Mouse (Mus musculus) naive thymus-derived CD4-positive, alpha-beta T cell, adult 2 months (primary cell): ENCODE data around the gene T2.
"Not testable (repeated sequence)": the region's sequence is repeated elsewhere in the genome, so short reads cannot be mapped to it uniquely, and the experiment has no call there.

Experiments used
- DNase-seq: peaks from one replicate; pipeline ENCODE4 v3.0.0-alpha.2; 2011; ENCODE audit warnings: low read depth

Gene T2

DNA sequence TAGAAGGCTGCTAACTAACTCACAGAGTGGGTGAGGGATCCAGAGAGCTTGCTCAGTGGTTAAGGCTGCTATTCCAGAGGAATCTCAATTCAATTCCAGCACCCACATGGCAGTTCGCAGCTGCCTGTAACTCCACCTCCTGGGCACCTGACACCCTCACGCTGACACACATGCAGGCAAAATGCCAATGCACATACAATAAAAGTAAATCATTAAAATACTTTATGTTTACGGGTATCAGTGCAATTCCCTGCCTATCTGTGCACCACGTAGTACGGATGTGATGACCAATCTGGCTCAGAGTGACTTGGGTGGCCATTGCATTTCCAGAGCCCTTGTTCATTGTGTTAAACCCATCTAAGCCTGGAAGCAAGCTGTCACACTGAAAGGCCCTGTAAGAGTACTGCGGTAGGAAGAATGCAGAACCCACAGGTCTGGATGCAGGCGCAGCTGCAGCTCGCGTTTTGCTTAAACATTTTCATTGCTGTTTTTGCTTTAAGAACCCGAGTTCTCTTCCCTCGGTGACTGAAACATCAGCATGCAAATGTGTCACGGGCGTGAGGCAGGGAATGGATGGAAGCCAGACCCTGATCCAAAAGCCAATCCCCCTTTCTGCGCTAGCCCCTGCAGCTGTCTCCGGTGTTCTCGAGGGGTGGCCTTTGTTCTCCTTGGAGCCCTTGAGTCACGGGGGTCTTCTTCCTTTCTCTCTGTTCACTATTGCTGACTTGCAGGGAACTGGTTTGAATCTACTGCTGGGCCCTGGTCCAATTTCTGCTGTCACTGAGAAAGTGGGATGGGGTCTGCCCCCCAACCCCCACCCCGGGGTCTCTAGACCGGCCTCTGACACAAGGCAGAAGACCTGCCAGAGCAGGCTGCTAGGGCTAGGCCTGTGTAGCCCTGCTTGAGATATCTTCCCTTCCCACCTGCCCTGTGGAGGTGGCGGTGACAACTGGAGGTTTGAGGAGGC is 12.0 kb downstream of the T2 start:
- DNase-seq, result no peak

DNA sequence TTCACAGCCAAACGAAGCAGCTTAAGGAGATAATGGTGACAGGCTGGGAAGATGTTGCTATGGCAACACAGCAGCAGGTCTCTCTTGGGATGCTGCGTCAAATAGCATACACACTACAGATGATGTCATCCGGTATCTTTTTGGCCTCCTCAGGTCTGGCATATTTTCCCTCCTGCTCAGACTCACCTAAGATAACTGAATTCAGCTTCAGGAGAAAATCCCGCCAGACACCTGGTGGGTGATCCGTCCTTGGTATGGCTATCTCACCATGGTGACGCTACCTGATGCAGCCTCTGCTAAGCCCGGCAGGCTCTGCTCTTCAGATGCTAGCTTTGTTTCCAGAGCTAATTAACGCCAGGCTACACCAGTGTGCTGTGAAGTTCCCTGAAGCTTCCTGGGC is 12.8 kb downstream of the T2 start:
- no peak for DNase-seq

- no peak for DNase-seq
These were observed 13.4 kb downstream of the T2 start for GRCm38 (mm10) chr17:8369171-8369570.

DNA sequence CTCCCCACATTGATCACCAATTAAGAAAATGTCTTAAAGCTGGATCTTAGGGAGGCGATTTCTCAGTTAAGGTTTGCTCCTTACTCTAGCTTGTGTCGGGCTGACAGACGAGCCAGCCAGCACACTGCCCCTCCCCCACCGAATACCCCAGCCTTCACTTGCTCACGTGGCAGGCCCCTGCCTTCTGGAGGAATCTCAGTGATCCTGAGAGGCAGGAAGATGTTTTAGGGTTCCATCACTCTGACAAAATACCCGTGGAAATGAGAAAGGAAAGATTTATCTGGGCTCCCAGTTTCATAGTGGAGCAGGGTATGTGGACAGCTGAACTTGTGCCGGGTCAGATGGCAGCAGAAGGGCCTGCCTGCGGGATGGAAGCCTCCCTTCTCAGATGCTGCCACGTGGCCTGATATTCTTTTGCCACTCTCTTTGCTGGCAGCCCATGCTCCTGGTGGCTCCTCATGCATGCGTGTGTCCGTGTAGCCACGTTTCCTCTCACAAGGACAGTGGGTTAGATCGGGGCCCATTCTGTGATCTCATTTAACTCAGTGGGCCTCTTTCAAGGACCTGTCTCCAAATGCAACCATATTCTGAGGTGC is 14.9 kb downstream of the T2 start:
- no peak for DNase-seq

DNA sequence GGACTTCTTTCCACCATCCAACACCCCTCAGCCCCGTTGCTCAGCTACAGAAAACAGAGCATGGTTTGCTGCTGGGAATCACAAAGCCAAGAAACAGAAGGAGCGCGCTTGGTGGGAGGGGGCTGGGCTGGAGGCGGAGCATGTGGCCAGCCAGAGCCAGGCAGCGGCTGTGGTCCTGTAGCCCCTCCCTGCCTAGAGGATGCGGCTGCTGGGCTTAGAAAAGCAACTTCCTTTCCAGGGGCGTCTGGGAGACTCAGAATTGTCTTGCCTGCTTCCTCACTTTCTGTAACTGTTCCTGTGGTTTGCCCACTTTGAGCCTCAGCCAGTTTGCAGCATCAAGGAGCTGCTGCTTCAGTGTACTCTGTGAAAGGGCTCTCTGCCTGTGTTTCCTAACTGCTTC is 16.0 kb downstream of the T2 start:
- DNase-seq, result peak; percentile 76

DNA sequence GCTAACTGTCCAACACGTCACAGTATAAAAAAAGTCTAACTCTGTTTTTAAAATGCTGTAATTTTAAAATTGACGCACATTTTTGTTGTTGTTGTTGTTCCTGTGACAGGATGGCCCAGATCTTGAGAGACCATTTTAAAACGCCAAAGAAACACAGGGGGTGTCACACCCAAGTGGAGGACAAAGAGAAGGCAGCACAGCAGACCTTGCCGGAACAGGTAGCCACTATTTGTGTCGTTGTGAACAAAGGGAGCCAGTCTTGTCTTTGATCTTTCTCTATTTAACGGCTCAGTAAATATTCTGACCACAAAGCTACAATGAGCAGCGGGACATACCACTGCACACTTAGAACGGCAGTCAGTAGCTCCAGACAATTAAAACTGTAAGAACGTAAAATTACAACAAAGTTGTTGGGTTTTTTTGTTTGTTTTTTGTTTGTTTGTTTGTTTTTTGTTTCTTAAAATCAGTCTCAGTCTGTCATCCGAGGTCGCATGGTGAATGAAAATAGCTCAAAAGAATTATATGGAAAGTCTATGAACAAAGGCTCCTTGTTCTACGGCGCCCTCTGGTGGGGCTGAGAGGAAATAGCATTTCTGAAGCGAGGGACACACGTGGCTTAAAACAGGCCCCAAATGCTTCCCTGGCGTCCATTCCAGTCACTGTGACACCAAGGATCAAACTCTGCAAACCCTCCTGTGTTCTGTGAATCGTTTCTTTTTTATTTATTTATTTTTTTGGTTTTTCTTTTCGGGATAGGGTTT is 16.7 kb downstream of the T2 start:
- peak; percentile 88 for DNase-seq

DNA sequence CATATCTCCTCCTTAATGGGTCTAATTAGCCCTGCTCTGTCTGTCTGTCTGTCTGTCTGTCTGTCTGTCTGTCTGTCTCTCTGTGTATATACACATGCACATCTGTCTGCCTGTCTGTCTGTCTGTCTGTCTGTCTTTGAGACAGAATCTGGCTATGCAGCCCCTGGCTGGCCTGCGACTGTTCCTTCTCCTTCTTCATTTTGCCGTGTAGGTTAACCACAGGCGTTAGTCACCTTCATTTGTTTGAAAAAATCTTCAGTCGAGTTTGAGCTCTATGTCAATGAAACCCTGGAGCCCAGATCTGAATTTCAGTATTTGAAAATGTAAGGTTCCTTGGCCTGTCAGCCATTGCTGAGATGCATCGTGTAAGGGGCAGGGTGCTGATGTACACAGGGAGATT is 21.5 kb downstream of the T2 start:
- no peak for DNase-seq

- no peak for DNase-seq
These were observed 29.6 kb downstream of the T2 start for GRCm38 (mm10) chr17:8385441-8385840.

DNA sequence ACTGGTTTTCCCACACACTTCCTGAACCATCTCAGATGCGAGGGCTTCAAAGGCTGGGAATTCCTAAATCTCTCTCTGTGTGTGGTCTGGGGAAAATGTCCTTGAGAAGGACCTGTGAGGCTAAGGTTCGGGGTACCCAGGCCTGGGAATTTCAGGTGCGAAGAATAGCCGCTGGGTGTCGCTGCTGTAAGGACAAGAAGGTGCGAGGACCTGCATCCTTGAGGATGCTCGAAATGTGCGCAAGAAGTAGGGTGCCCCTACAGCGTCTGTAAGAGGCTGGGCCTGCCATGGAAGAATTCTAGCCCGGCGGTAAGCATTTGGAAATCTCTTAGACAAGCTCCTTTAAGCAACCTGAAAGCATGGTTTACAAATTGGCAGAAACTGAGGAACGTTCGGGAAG is 32.7 kb downstream of the T2 start:
- DNase-seq, result peak; percentile 64

GRCm38 (mm10) chr17:8388990-8389789 is 33.4 kb downstream of the T2 start:
- peak; percentile 80 for DNase-seq

DNA sequence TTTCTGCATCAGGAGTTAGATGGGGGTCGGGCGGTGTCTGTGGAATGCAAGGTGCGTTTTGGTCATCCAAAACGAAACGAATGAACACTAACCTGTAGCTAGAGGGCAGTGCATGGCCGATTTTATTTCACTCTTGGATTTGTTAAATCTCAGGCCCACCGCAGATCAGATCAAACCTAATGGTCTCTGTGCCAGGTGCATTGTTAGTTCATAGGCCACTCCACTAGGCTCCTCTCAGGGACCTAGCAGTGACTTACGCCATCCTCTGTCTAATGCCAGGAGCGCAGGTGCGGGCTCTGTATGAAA is 34.0 kb downstream of the T2 start:
- DNase-seq, result no peak

- no peak for DNase-seq
These were observed 34.7 kb downstream of the T2 start for GRCm38 (mm10) chr17:8390487-8390886.

DNA sequence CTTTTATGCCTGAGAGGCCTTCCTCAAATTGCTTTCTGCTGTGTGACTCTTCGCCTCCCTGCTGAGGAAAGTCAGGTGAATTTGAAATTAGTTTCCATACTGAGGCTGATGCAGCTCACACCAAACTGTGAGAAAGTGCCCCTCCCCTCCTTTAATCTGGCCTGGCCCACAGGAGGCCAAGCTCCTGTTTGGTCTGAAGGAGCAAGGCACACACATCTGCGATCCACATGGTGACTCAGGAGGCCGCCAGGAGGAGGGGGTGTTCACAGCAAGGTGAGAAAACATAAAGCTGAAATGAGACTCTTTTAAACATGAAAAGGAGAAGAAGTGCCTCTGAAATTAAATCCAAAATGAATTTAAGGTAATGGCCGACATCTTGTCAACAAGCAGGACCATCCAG is 40.6 kb downstream of the T2 start:
- DNase-seq, result no peak

GRCm38 (mm10) chr17:8397946-8398345 is 42.2 kb downstream of the T2 start:
- no peak for DNase-seq

DNA sequence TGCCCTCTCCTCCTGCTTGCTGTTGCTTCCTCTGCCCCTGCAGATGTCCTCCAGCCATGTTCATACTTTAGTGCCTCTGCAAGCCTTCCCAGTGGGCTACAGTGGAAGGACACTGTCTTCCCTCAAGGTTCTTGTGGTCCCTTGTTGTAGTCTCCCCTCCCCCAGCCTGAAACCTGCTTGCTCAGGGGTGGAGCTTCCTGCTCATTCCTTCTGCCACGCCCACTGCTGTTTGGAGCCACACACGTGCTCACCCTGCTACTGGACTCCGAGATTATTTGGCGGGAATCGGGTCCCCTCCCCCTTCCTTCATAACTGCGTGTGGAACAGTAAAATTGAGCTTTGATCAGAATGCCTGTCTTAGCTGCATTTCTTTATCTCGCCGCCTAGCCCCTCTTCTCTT is 48.1 kb downstream of the T2 start:
- DNase-seq, result not testable (repeated sequence)

DNA sequence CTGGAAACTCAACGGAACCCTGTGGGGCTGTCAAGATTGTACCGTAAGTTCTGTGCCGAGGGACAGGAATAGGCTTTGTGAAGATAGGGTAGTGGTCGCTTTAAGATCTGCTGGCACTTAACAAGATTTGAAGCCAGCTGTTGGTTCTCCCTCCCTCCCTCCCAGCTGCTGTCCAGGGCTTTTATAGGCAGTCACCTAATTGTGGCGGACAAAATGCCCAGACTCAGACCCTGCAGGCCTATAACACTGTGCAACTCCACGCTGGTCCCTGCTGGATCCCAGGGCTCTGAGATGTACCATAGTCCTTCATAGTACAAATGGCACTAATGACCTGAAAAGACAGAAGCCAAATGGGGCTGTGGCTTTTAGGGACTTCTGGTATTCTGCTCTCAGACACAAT is 50.5 kb downstream of the T2 start:
- DNase-seq, result no peak

DNA sequence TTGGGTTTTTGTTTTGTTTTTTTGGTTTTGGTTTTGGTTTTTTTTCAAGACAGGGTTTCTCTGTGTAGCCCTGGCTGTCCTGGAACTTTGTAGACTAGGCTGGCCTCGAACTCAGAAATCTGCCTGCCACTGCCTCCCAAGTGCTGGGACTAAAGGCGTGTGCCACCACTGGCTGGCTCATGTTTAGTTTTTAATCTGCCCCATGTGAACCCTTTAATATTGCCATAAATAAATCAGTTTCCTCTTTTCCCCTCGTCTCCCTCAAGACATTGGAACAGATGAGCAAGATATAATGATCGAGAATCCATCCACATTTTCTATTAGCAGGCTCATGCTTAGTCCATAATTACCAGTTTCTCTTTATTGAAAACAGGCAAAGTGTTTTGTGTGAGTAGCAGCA is 52.2 kb downstream of the T2 start:
- not testable (repeated sequence) for DNase-seq

- no peak for DNase-seq
These were observed 53.0 kb downstream of the T2 start for GRCm38 (mm10) chr17:8408589-8409295.

DNA sequence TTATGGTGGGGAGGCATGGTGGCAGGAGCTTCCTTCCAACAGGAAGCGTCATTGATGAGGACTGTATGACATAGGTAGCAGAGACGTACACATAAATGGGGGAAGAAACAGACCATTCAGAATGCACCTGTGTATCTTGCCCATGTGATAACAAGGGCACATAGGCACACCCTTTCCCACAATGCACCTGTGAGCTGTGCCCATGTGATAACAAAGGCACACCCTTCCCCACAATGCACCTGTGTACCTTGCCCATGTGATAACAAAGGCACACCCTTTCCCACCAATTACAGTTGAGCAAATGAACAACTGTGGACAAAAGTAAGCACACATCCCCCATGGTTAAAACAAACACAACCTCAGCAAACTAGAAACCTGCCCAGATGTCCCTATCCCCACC is 54.5 kb downstream of the T2 start:
- no peak for DNase-seq

- DNase-seq, result no peak
These were observed 57.9 kb downstream of the T2 start for GRCm38 (mm10) chr17:8413656-8414055.

GRCm38 (mm10) chr17:8415533-8415932 is 59.7 kb downstream of the T2 start:
- DNase-seq, result no peak

- no peak for DNase-seq
These were observed 61.1 kb downstream of the T2 start for GRCm38 (mm10) chr17:8416865-8417264.
